In the genomic region with DNA sequence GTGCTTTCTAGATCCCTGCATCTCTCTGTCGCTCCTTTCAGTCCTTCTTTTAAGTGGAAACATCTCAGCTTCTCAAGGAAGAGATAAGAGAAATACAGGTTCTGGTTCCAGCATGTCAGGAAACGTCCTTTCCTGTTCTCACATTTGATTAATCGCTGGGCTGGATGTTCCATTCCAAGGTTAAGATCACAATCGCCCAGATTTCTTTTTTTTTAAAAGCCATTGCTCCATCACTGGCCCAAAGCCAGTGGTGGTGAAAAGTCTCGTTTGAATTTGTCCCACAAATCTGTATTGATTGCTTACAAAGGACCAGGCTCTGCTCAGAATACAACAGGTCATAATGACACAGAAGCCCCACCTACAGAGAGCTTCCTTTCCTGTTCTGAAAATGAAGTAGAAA, we compare ENCODE assay signal across 14 mouse cellular contexts.
DNase-seq lines count a peak whose midpoint lies in the region; ATAC-seq and TF ChIP-seq lines count a peak whose summit lies in the region.
"Had no signal": no experiment of that assay in that cellular context is flagged by ENCODE, and none has a peak within 500 bp of the region (broad histone marks: within the 10 kb centered on the region; RNA-seq: fewer than 3 reads in every experiment).

No protein-coding gene starts in this region.

- no peak for ATAC-seq in intestine, postnatal 0 days
- ATAC-seq: Patski had no signal

- H3K27me3 ChIP-seq in intestine, postnatal 0 days (replicated peaks; ENCODE audit: control insufficient read depth, insufficient read depth, low read length) = no peaks in the 10 kb centered on the region
- H3K27me3 ChIP-seq: hindbrain, embryonic 12.5 days; limb, embryonic 12.5 days; neural tube, embryonic 12.5 days; Patski had no signal

- DNase-seq in heart, adult 18-20 months = peak; percentile 47 to 51
- DNase-seq in heart, postnatal 25 days (ENCODE audit: low spot score) = no peak
- peak; percentile 18 to 44 for DNase-seq in urinary bladder, adult 18-20 months (ENCODE audit: low spot score in 2 of 2)
- no peak for DNase-seq in urinary bladder, adult 2 months (ENCODE audit: low spot score)
- DNase-seq in kidney, postnatal 10 days = peak; percentile 32
- DNase-seq in gastrocnemius, adult 2 months = no peak
- no peak for DNase-seq in spleen, adult 12 weeks (ENCODE audit: low spot score)
- DNase-seq: layer of hippocampus, adult 9-11 months; thymus, adult 18-20 months had no signal

- H3K36me3 ChIP-seq in intestine, postnatal 0 days (ENCODE audit: control insufficient read depth, insufficient read depth) = no peaks in the 10 kb centered on the region
- H3K36me3 ChIP-seq: hindbrain, embryonic 12.5 days; limb, embryonic 12.5 days; neural tube, embryonic 12.5 days had no signal

- WGBS in intestine, postnatal 0 days = 56% methylated on average over 5 of the region's 5 CpGs

- H3K4me1 ChIP-seq in intestine, postnatal 0 days (replicated peaks; ENCODE audit: control insufficient read depth, insufficient read depth, low read length) = no peaks in the 10 kb centered on the region
- H3K4me1 ChIP-seq: hindbrain, embryonic 12.5 days; neural tube, embryonic 12.5 days had no signal

- no peak overlapping the region for H3K4me2 ChIP-seq in intestine, postnatal 0 days (replicated peaks; ENCODE audit: low read depth)
- H3K4me2 ChIP-seq: hindbrain, embryonic 12.5 days; limb, embryonic 12.5 days; neural tube, embryonic 12.5 days had no signal

- no peak overlapping the region for H3K9ac ChIP-seq in intestine, postnatal 0 days (ENCODE audit: low read depth, low read length)
- H3K9ac ChIP-seq: hindbrain, embryonic 12.5 days; limb, embryonic 12.5 days; neural tube, embryonic 12.5 days had no signal

- no peak overlapping the region for H3K4me3 ChIP-seq in gastrocnemius, adult 2 months
- H3K4me3 ChIP-seq in intestine, postnatal 0 days (ENCODE audit: low read depth, low read length) = no peak overlapping the region
- H3K4me3 ChIP-seq: hindbrain, embryonic 12.5 days; limb, embryonic 12.5 days; neural tube, embryonic 12.5 days had no signal

- H3K9me3 ChIP-seq in intestine, postnatal 0 days (ENCODE audit: control insufficient read depth) = no peaks in the 10 kb centered on the region
- H3K9me3 ChIP-seq: hindbrain, embryonic 12.5 days; limb, embryonic 12.5 days; neural tube, embryonic 12.5 days had no signal

- no peak for TF ChIP-seq CTCF in gastrocnemius, adult 2 months (IDR thresholded peaks at IDR 0.05)
- no peak for TF ChIP-seq CTCF in intestine, postnatal 0 days (IDR thresholded peaks at IDR 0.05; ENCODE audit: low read depth)

- intact Hi-C loops in heart, postnatal 25 days (cut with DNase I) = loop anchor here (5.0 to 10.0 kb wide), 3 partner anchors 105 to 392 kb away; no protein-coding TSS in a partner anchor
- intact Hi-C loops in gastrocnemius, adult 2 months (cut with DNase I) = no loop called here

- no peak overlapping the region for H3K27ac ChIP-seq in gastrocnemius, adult 2 months
- no peak overlapping the region for H3K27ac ChIP-seq in intestine, postnatal 0 days (ENCODE audit: low read depth, low read length)
- H3K27ac ChIP-seq: hindbrain, embryonic 12.5 days; limb, embryonic 12.5 days; neural tube, embryonic 12.5 days had no signal

Comparison
In these comparisons a context has a peak if more than half of its experiments do, and no peak if none do; other contexts are left out.
1. DNase-seq: peak in heart, adult 18-20 months (2 of 2), urinary bladder, adult 18-20 months (2 of 2) and kidney, postnatal 10 days (single experiment); none in heart, postnatal 25 days (single experiment), urinary bladder, adult 2 months (single experiment), gastrocnemius, adult 2 months (single experiment) and spleen, adult 12 weeks (single experiment).